1 mouse cellular context compared by ENCODE assay signal in genomic region chr9:22680031-22680430, GRCm38 (mm10).
A peak's percentile ranks its signal among the peaks of the same experiment; 100 is the strongest.
TF ChIP-seq lines count a peak whose summit lies in the region.

No protein-coding gene starts in this region.

TF ChIP-seq in MEL, 35 proteins besides CTCF, POLR2A, EP300 and RAD21 (continued from another document):
- no peak for TF ChIP-seq POLR2AphosphoS5 (IDR thresholded peaks at IDR 0.05; ENCODE audit: borderline replicate concordance, low read depth, low read length)
- TF ChIP-seq USF1 (IDR thresholded peaks at IDR 0.05; ENCODE audit: low read depth, low read length) = no peak
- no peak for TF ChIP-seq ZC3H11A (IDR thresholded peaks at IDR 0.05; ENCODE audit: low read depth, low read length)
- no peak for TF ChIP-seq ELF1 (IDR thresholded peaks at IDR 0.05; ENCODE audit: low read depth, low read length)
- TF ChIP-seq CHD2 (IDR thresholded peaks at IDR 0.05; ENCODE audit: low read length) = no peak
- TF ChIP-seq TBP (IDR thresholded peaks at IDR 0.05; ENCODE audit: low read depth, low read length) = no peak
- no peak for TF ChIP-seq UBTF (IDR thresholded peaks at IDR 0.05; ENCODE audit: borderline replicate concordance, insufficient read depth, low read depth, low read length)
- no peak for TF ChIP-seq ZKSCAN1 (IDR thresholded peaks at IDR 0.05; ENCODE audit: low read depth, low read length)
- peak; percentile 98 for TF ChIP-seq GATA1 (IDR thresholded peaks at IDR 0.05; ENCODE audit: low read depth, low read length)
- TF ChIP-seq E2F4 (IDR thresholded peaks at IDR 0.05; ENCODE audit: borderline replicate concordance, low read depth, low read length) = no peak
- no peak for TF ChIP-seq MEF2A (IDR thresholded peaks at IDR 0.05; ENCODE audit: extremely low read depth, insufficient replicate concordance, low read depth, low read length, poor library complexity, severe bottlenecking)
- TF ChIP-seq ETS1 (IDR thresholded peaks at IDR 0.05; ENCODE audit: low read depth, low read length) = peak; percentile 78; the same call in 1 of the 2 replicates
- no peak for TF ChIP-seq NRF1 (IDR thresholded peaks at IDR 0.05; ENCODE audit: insufficient read depth, low read depth, low read length, poor library complexity, severe bottlenecking)
